Mouse (Mus musculus): ENCODE data around the gene Aldh2.

Gene Aldh2

GRCm38 (mm10) chr5:121595758-121596157 is 2.1 kb upstream of the Aldh2 start:
- no peak for DNase-seq (ENCODE audit: low spot score in 2 of 2)

- DNase-seq (ENCODE audit: low spot score in 2 of 2), result no peak
Measured at GRCm38 (mm10) chr5:121594714-121595313, 1.2 kb upstream of the Aldh2 start.

- DNase-seq (ENCODE audit: low spot score in 2 of 2), result no peak
Measured at GRCm38 (mm10) chr5:121592816-121593407, 712 bp downstream of the Aldh2 start.

- DNase-seq (ENCODE audit: low spot score in 2 of 2), result no peak
Measured at GRCm38 (mm10) chr5:121592064-121592815, 1.4 kb downstream of the Aldh2 start.

GRCm38 (mm10) chr5:121591417-121592063 is 2.1 kb downstream of the Aldh2 start:
- no peak for DNase-seq (ENCODE audit: low spot score in 2 of 2)

- DNase-seq (ENCODE audit: low spot score in 2 of 2), result no peak
Measured at GRCm38 (mm10) chr5:121589928-121590327, 3.7 kb downstream of the Aldh2 start.

GRCm38 (mm10) chr5:121586400-121587039 is 7.1 kb downstream of the Aldh2 start:
- no peak for DNase-seq (ENCODE audit: low spot score in 2 of 2)

GRCm38 (mm10) chr5:121585699-121586098 is 7.9 kb downstream of the Aldh2 start:
- DNase-seq (ENCODE audit: low spot score in 2 of 2), result no peak

GRCm38 (mm10) chr5:121585005-121585404 is 8.6 kb downstream of the Aldh2 start:
- no peak for DNase-seq (ENCODE audit: low spot score in 2 of 2)

- DNase-seq (ENCODE audit: low spot score in 2 of 2), result peak; percentile 45 to 64
Measured at GRCm38 (mm10) chr5:121583765-121584501, 9.7 kb downstream of the Aldh2 start.

GRCm38 (mm10) chr5:121581945-121582344 is 11.7 kb downstream of the Aldh2 start:
- DNase-seq (ENCODE audit: low spot score in 2 of 2), result no peak

GRCm38 (mm10) chr5:121576927-121577488 is 16.6 kb downstream of the Aldh2 start:
- no peak for DNase-seq (ENCODE audit: low spot score in 2 of 2)

GRCm38 (mm10) chr5:121575867-121576266 is 17.8 kb downstream of the Aldh2 start:
- DNase-seq (ENCODE audit: low spot score in 2 of 2), result no peak

GRCm38 (mm10) chr5:121574145-121574544 is 19.5 kb downstream of the Aldh2 start:
- no peak for DNase-seq (ENCODE audit: low spot score in 2 of 2)

- DNase-seq (ENCODE audit: low spot score in 2 of 2), result no peak
Measured at GRCm38 (mm10) chr5:121570787-121571186, 22.8 kb downstream of the Aldh2 start.

GRCm38 (mm10) chr5:121569881-121570420 is 23.7 kb downstream of the Aldh2 start:
- DNase-seq (ENCODE audit: low spot score in 2 of 2), result no peak

GRCm38 (mm10) chr5:121566035-121566681 is 27.5 kb downstream of the Aldh2 start:
- DNase-seq (ENCODE audit: low spot score in 2 of 2), result no peak

GRCm38 (mm10) chr5:121564468-121564895 is 29.1 kb downstream of the Aldh2 start:
- DNase-seq (ENCODE audit: low spot score in 2 of 2), result peak; percentile 75 to 88

- no peak for DNase-seq (ENCODE audit: low spot score in 2 of 2)
Measured at GRCm38 (mm10) chr5:121562436-121562835, 31.2 kb downstream of the Aldh2 start.

- no peak for DNase-seq (ENCODE audit: low spot score in 2 of 2)
Measured at GRCm38 (mm10) chr5:121549196-121549595, 44.4 kb downstream of the Aldh2 start.
